Mouse (Mus musculus) mouse trophoblast stem cell (cell line): ENCODE data around the gene Uvssa.

Experiments
- in situ Hi-C, 2 experiments: fragments of 300-500 bp; cut with MseI, MboI; formaldehyde crosslinking; loops; 2 replicates in 1 of 2; 3 replicates in 1 of 2; pipeline ENCODE4 v1.15.1; 2025

Gene Uvssa

GRCm38 (mm10) chr5:33372331-33373038 lies 5.9 kb upstream of the Uvssa start:
- in situ Hi-C loops, result loop anchor here in 1 of 2 experiments (10.0 kb wide), 1 partner anchor 98 kb away; the partner anchor contains the start of gene Ctbp1

DNA sequence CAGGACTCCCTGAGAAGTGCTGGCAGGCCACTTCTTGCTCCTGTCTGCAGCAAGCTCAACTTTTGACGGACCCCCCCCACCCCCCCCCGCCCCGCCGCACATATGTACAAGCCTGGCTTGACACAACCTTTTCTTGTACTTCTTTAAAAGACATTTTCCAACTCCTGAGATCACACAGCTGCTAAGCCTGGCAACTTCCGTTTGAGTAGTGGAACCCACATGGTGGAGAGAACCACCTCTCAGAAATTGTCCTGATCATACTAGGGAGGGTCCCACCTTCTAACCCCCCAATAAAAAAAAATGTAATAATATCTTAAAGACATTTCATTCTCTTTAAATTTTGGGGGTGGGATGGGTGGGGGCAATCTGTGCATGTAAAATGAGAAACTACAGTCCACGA lies 1.2 kb upstream of the Uvssa start:
- in situ Hi-C loops, result loop anchor here in 1 of 2 experiments (10.0 kb wide), 1 partner anchor 102 kb away; the partner anchor contains the start of gene Ctbp1

GRCm38 (mm10) chr5:33377801-33378301 lies 498 bp upstream of the Uvssa start:
- in situ Hi-C loops, result loop anchor here in 1 of 2 experiments (10.0 kb wide), 1 partner anchor 103 kb away; the partner anchor contains the start of gene Ctbp1

GRCm38 (mm10) chr5:33387550-33387949 lies 9.2 kb downstream of the Uvssa start:
- in situ Hi-C loops, result no loop called here

GRCm38 (mm10) chr5:33393803-33394202 lies 15.5 kb downstream of the Uvssa start:
- in situ Hi-C loops, result loop anchor here (10.0 kb wide), 3 partner anchors 51 to 191 kb away; no protein-coding TSS in a partner anchor

DNA sequence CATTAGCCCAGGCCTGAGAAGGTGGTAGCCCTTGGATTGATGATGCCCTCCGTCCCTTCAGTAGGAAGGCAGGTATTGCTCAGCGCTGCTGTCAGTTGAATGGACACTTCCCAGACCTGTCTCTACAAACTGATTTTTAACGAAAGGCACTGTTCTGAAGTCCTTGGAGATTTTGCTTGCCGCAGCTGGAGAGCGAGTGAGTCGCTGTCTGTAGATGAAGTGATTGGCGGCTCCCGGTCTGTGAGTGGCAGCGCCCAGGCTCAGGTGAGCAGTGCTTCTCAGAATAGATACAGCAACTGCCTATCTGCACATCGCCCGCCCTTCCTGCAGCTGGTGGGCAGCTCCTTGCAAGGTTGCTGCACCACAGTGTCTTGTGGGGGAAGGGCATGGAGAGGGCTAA lies 17.3 kb downstream of the Uvssa start:
- in situ Hi-C loops, result loop anchor here (5.0 to 10.0 kb wide), 4 partner anchors 47 to 189 kb away; no protein-coding TSS in a partner anchor

GRCm38 (mm10) chr5:33396828-33397227 lies 18.5 kb downstream of the Uvssa start:
- in situ Hi-C loops, result loop anchor here (5.0 to 10.0 kb wide), 4 partner anchors 45 to 188 kb away; no protein-coding TSS in a partner anchor

DNA sequence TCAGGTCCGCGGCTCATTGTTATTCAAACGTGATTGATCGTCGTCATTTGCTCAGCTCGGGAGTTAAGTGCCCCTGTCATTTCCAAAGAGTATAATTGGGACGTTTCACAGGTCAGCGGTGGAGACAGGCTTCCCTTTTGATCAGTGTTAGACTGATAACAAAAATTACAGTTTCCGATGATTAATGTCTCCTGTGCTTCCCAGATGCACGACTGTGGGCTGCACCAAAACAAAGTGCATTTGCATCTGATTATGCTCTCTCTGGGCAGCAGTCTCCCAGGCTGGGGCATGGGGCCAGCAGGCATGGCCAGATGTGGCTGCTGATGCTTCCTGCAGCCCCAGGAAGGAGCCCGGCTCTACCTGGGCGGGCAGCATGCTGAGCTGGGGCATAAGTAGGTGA lies 22.5 kb downstream of the Uvssa start:
- in situ Hi-C loops, result no loop called here

GRCm38 (mm10) chr5:33420313-33420712 lies 42.0 kb downstream of the Uvssa start:
- in situ Hi-C loops, result no loop called here

GRCm38 (mm10) chr5:33427461-33427860 lies 49.1 kb downstream of the Uvssa start:
- in situ Hi-C loops, result no loop called here

GRCm38 (mm10) chr5:33430106-33430505 lies 51.8 kb downstream of the Uvssa start:
- in situ Hi-C loops, result no loop called here

DNA sequence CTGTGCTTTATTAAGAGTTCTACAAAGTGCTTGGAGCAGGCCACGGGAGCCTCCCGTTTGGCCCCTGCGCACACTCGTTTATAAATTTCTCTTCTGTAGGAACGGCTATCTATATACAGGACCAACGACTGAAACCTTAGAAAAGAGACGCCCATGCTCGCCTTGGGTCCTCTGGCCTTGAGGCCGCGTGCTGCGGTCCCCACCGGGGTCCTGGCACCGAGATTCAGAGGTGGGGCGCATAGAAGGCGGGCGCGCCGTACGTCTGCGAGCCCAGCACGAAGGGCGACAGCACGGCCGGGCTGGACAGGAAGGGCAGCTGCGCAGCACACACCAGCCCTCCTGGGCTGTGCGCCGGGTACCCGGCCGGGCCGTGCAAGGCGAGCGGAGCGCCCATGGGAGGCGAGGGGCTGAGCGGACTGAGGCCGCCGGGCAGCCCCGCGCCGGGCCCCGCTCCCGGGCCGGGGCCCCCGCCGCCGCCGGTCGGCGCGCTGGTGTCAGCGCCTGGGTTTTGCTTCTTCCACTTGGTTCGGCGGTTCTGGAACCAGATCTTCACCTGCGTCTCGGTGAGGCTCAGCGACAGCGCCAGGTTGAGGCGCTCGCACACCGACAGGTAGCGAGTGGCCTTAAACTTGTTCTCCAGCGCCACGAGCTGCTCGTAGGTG lies 52.3 kb downstream of the Uvssa start:
- in situ Hi-C loops, result no loop called here

GRCm38 (mm10) chr5:33431173-33432005 lies 53.0 kb downstream of the Uvssa start:
- in situ Hi-C loops, result no loop called here

- in situ Hi-C loops, result no loop called here
Observed at GRCm38 (mm10) chr5:33432057-33432935, 53.9 kb downstream of the Uvssa start.

DNA sequence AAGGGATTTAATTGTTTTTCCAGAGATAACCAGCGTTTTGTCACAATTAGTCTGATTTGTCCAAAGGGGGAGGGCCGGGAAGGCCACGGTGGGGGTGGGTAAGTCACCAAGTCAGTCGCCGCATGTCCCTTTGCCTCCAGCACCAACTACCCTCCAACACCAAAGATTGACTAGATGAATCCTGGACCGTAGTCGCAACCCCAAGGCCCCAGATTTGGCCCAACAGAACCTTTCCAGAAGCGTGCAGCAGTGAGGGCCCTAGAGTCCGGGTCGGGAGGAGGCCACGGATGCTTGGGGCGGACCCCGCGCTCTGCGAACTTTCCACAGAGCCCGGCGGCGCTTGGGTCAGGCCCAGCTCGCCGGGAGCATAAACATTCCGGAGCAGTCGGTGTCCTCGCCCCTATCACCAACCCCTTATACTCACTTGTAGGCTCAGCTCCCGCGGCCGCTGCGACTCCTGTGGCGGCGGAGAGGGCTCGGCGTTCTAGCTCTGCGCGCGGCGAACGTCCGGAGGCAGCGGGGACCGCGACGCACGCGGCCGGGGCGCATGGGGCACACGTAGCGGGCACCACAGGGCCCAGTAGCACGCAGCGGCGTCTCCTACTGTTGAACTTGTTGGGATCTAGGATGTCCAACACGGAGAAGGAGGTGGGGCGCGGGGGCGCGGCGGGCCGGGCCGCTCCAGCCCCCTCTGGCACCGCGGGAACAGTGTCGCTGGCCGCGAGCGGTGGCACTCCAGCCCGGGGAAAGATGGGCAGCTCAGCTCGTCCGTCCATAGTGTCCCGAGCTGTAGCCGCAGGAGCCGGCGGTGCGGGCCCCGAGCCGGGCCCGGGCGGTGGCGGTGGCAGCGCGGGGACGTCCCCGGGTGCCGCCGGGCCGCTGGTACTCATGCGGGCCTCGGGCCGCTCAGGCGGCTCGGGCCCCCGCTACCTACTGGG lies 55.1 kb downstream of the Uvssa start, which contains the start of gene Nkx1-1:
Gene Nkx1-1, minus strand, starts transcription at position 776 of the 938 bp plus-strand sequence.
- in situ Hi-C loops, result no loop called here

GRCm38 (mm10) chr5:33434141-33434780 lies 55.9 kb downstream of the Uvssa start:
- in situ Hi-C loops, result no loop called here

GRCm38 (mm10) chr5:33435151-33435550 lies 56.8 kb downstream of the Uvssa start:
- in situ Hi-C loops, result no loop called here

DNA sequence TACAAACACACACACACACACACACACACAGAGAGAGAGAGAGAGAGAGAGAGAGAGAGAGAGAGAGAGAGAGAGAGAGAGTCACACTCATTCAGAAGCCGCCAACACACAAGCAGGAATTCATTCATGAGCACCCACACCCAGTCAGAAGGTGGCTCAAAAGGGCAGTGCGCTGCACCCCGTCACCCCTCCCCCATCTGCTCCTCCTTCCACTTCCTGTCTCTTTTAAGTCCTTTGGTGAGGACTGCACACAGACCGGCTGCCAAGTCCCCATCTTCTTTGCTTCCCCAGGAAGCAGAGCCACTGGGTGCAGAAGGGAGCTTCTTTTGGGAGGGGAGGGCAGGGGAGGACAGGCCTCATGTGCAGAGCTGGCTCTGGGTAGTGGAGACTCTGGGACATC lies 57.6 kb downstream of the Uvssa start:
- in situ Hi-C loops, result no loop called here

GRCm38 (mm10) chr5:33438214-33438613 lies 59.9 kb downstream of the Uvssa start:
- in situ Hi-C loops, result no loop called here
